Mouse (Mus musculus) intestine, embryonic 16.5 days (tissue): Measurements from ENCODE around the gene Pex10. TPM values are rescaled to one million over a fixed set of nuclear protein-coding genes. Genes with fewer than 3 reads are reported as not detected.

Experiments
- ATAC-seq: fragments of 200-750 bp; cut with Nextera tagmentation; 2 replicates; pipeline ENCODE4 v1.8.0; 2017; ENCODE audit warnings: moderate TSS enrichment, moderate library complexity
- H3K27ac ChIP-seq: fragments of 300-500 bp; sonication (generic); 2 replicates; pipeline ENCODE4 v1.5.1; 2014; ENCODE audit warnings: mild to moderate bottlenecking, low read length
- H3K27me3 ChIP-seq: fragments of 300-500 bp; sonication (generic); replicated peaks from 2 replicates; pipeline ENCODE4 v1.6.1; 2014; ENCODE audit warnings: low read length, control low read depth, mixed read lengths; ENCODE audit not compliant: control insufficient read depth, insufficient read depth
- H3K36me3 ChIP-seq: fragments of 300-500 bp; sonication (generic); 2 replicates; pipeline ENCODE4 v1.6.1; 2014; ENCODE audit warnings: low read length, control low read depth; ENCODE audit not compliant: control insufficient read depth, insufficient read depth
- H3K4me1 ChIP-seq: fragments of 300-500 bp; sonication (generic); 2 replicates; pipeline ENCODE4 v1.6.1; 2014; ENCODE audit warnings: low read length, control low read depth, mixed read lengths; ENCODE audit not compliant: control insufficient read depth, insufficient read depth
- H3K4me2 ChIP-seq: fragments of 300-500 bp; sonication (generic); 2 replicates; pipeline ENCODE4 v1.6.1; 2014; ENCODE audit warnings: low read depth, low read length, control low read depth
- H3K4me3 ChIP-seq: fragments of 300-500 bp; sonication (generic); 2 replicates; pipeline ENCODE4 v1.5.1; 2014; ENCODE audit warnings: mild to moderate bottlenecking, low read length
- H3K9ac ChIP-seq: fragments of 300-500 bp; sonication (generic); 2 replicates; pipeline ENCODE4 v1.6.1; 2014; ENCODE audit warnings: low read depth, low read length
- H3K9me3 ChIP-seq: fragments of 300-500 bp; sonication (generic); 2 replicates; pipeline ENCODE4 v1.6.1; 2016; ENCODE audit warnings: low read length, control low read depth; ENCODE audit not compliant: control insufficient read depth
- WGBS: fragments of 180-500 bp; shearing (Covaris S2); extraction: QIAGEN DNeasy Blood & Tissue Kit; methylation state at CpG from one replicate; pipeline ENCODE4 v1.1.7; 2014; 5-methylcytosine and 5-hydroxymethylcytosine counted together
- polyA plus RNA-seq: library from polyadenylated mRNA; unstranded; fragments of >200 nt; fragmentation: Nextera tagmentation; extraction: Ambion mirVana; gene quantifications from 2 replicates; pipeline ENCODE4 v1.2.1, GENCODE M21; 2015

The Pex10 gene
- polyA plus RNA-seq, 1 experiment from 2014 or later: 28.9 TPM

- Histone ChIP-seq H3K27ac (peak overlapping the region; percentile 17; the same call in 1 of the 2 replicates), H3K4me2 (no peak overlapping the region), H3K4me3 (no peak overlapping the region), H3K27me3 (no peaks in the 10 kb centered on the region), H3K9me3 (no peaks in the 10 kb centered on the region), H3K36me3 (no peaks in the 10 kb centered on the region), H3K4me1 (peaks cover 7% of the 10 kb centered on the region), H3K9ac (peak overlapping the region; percentile 21; the same call in 1 of the 2 replicates)
- ATAC-seq: peak; percentile 65
- WGBS: 44% methylated on average over 8 of the region's 8 CpGs
These were observed 28.6 kb downstream of the Pex10 start for GRCm38 (mm10) chr4:155095238-155095900.

GRCm38 (mm10) chr4:155095967-155096366, 29.2 kb downstream of the Pex10 start:
- no peak overlapping the region for H3K4me3 ChIP-seq
- no peak overlapping the region for H3K27ac ChIP-seq
- 83% methylated on average over 8 of the region's 8 CpGs for WGBS
- peaks cover 7% of the 10 kb centered on the region for H3K4me1 ChIP-seq
- H3K4me2 ChIP-seq: no peak overlapping the region
- no peak overlapping the region for H3K9ac ChIP-seq
- no peak for ATAC-seq
- H3K27me3 ChIP-seq: no peaks in the 10 kb centered on the region
- no peaks in the 10 kb centered on the region for H3K9me3 ChIP-seq
- H3K36me3 ChIP-seq: no peaks in the 10 kb centered on the region

GRCm38 (mm10) chr4:155097452-155097851, 30.6 kb downstream of the Pex10 start:
- Histone ChIP-seq H3K4me3 (no peak overlapping the region), H3K27me3 (no peaks in the 10 kb centered on the region), H3K9me3 (no peaks in the 10 kb centered on the region), H3K9ac (no peak overlapping the region), H3K27ac (no peak overlapping the region), H3K4me1 (peaks cover 7% of the 10 kb centered on the region), H3K36me3 (no peaks in the 10 kb centered on the region), H3K4me2 (no peak overlapping the region)
- no peak for ATAC-seq
- WGBS: 82% methylated on average over 6 of the region's 6 CpGs

DNA sequence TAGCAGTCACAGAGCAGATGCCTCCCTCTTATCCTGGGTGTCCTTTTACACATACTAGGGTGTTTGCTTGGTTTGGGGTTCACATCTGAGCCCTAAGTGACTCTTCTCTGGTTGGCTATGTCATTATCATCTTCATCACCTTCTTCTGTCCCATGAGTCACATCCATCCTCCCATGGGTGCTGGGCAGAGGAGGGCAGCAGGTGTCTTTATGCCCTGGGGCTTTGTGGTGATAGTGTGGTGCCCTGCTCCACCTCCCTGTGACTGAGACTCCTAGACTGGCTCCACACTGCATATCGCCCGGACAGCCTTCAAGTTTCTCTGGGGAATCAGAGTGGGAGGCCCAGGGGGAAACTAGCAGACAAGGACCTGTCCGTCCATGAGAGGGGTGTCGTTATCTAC, 31.8 kb downstream of the Pex10 start:
- no peak for ATAC-seq
- Histone ChIP-seq H3K27me3 (no peaks in the 10 kb centered on the region), H3K9me3 (no peaks in the 10 kb centered on the region), H3K4me3 (no peak overlapping the region), H3K4me2 (no peak overlapping the region), H3K9ac (no peak overlapping the region), H3K36me3 (no peaks in the 10 kb centered on the region), H3K27ac (no peak overlapping the region), H3K4me1 (peaks cover 7% of the 10 kb centered on the region)
- WGBS: 68% methylated on average over 4 of the region's 4 CpGs

- Histone ChIP-seq H3K9me3 (no peaks in the 10 kb centered on the region), H3K36me3 (no peaks in the 10 kb centered on the region), H3K4me1 (no peaks in the 10 kb centered on the region), H3K27ac (no peak overlapping the region), H3K9ac (no peak overlapping the region), H3K4me2 (no peak overlapping the region), H3K27me3 (no peaks in the 10 kb centered on the region), H3K4me3 (no peak overlapping the region)
- peak; percentile 22; the same call in 1 of the 2 replicates for ATAC-seq
- WGBS: 89% methylated on average over 4 of the region's 4 CpGs
These were observed 41.1 kb downstream of the Pex10 start for GRCm38 (mm10) chr4:155107886-155108285.

DNA sequence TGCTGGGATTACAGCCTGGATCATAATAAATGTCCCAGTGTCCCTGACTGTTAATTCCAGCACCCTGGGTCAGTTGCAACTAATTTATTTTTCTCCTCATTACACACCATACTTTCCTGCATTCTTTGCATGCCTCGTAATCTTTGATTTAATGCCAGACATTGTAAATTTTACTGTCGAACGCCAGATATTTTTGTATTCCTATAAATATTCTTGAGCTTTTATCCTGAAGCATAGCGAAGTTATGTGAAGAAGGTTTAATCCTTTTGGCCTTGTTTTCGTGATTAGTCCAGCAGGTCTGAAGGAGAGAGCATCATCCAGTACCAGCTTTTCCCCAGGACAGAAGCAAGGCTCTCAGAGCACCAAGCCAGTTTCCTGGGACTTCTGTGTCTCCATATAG, 42.7 kb downstream of the Pex10 start:
- Histone ChIP-seq H3K4me3 (no peak overlapping the region), H3K4me1 (peaks cover 7% of the 10 kb centered on the region), H3K9ac (no peak overlapping the region; the same call in 1 of the 2 replicates), H3K9me3 (no peaks in the 10 kb centered on the region), H3K27me3 (no peaks in the 10 kb centered on the region), H3K36me3 (no peaks in the 10 kb centered on the region), H3K27ac (0 out of 2 replicates have a peak overlapping the region, but pooled peaks have one; percentile 2), H3K4me2 (no peak overlapping the region)
- 56% methylated on average over 5 of the region's 5 CpGs for WGBS
- no peak for ATAC-seq

- H3K4me2 ChIP-seq: no peak overlapping the region
- 61% methylated on average over 8 of the region's 8 CpGs for WGBS
- no peaks in the 10 kb centered on the region for H3K36me3 ChIP-seq
- no peak overlapping the region for H3K27ac ChIP-seq
- ATAC-seq: no peak
- peaks cover 10% of the 10 kb centered on the region for H3K4me1 ChIP-seq
- H3K9me3 ChIP-seq: no peaks in the 10 kb centered on the region
- no peaks in the 10 kb centered on the region for H3K27me3 ChIP-seq
- no peak overlapping the region for H3K4me3 ChIP-seq
- peak overlapping the region; percentile 10; the same call in 1 of the 2 replicates for H3K9ac ChIP-seq
These were observed 47.1 kb downstream of the Pex10 start for GRCm38 (mm10) chr4:155113766-155114410.

GRCm38 (mm10) chr4:155116607-155117006, 49.8 kb downstream of the Pex10 start:
- Histone ChIP-seq H3K27me3 (no peaks in the 10 kb centered on the region), H3K9ac (no peak overlapping the region), H3K9me3 (no peaks in the 10 kb centered on the region), H3K4me2 (no peak overlapping the region), H3K4me1 (peaks cover 21% of the 10 kb centered on the region), H3K36me3 (no peaks in the 10 kb centered on the region), H3K4me3 (no peak overlapping the region), H3K27ac (no peak overlapping the region)
- 69% methylated on average over 4 of the region's 4 CpGs for WGBS
- ATAC-seq: no peak

GRCm38 (mm10) chr4:155117396-155117978, 50.7 kb downstream of the Pex10 start:
- Histone ChIP-seq H3K9ac (no peak overlapping the region), H3K4me1 (peaks cover 30% of the 10 kb centered on the region), H3K36me3 (no peaks in the 10 kb centered on the region), H3K4me3 (no peak overlapping the region), H3K9me3 (no peaks in the 10 kb centered on the region), H3K4me2 (no peak overlapping the region), H3K27me3 (no peaks in the 10 kb centered on the region), H3K27ac (0 out of 2 replicates have a peak overlapping the region, but pooled peaks have one; percentile 13)
- 84% methylated on average over 6 of the region's 6 CpGs for WGBS
- no peak for ATAC-seq
